Mouse (Mus musculus) heart, embryonic 13.5 days (tissue): ENCODE measurements around the gene Vmn1r142. TPM values are rescaled to one million over a fixed set of nuclear protein-coding genes. Genes with fewer than 3 reads are reported as not detected.
"Not testable (repeated sequence)": the region's sequence is repeated elsewhere in the genome, so short reads cannot be mapped to it uniquely, and the experiment has no call there.

Experiments used
- ATAC-seq: fragments of 200-750 bp; cut with Nextera tagmentation; 2 replicates; pipeline ENCODE4 v1.8.0; 2017; ENCODE audit warnings: moderate TSS enrichment; ENCODE audit not compliant: insufficient number of reproducible peaks, low FRiP score, low TSS enrichment; ENCODE audit errors: extremely low read depth
- H3K27ac ChIP-seq: fragments of 300-500 bp; sonication (generic); replicated peaks from 2 replicates; pipeline ENCODE4 v1.5.1; 2015; ENCODE audit warnings: moderate library complexity, mild to moderate bottlenecking, inconsistent platforms
- H3K27me3 ChIP-seq: fragments of 300-500 bp; sonication (generic); replicated peaks from 2 replicates; pipeline ENCODE4 v1.6.1; 2015; ENCODE audit warnings: mild to moderate bottlenecking, inconsistent platforms
- H3K36me3 ChIP-seq: fragments of 300-500 bp; sonication (generic); 2 replicates; pipeline ENCODE4 v1.6.1; 2015; ENCODE audit warnings: mild to moderate bottlenecking, inconsistent platforms
- H3K4me1 ChIP-seq: fragments of 300-500 bp; sonication (generic); 2 replicates; pipeline ENCODE4 v1.6.1; 2015; ENCODE audit warnings: inconsistent platforms
- H3K4me2 ChIP-seq: fragments of 300-500 bp; sonication (generic); 2 replicates; pipeline ENCODE4 v1.6.1; 2015; ENCODE audit warnings: inconsistent platforms, mild to moderate bottlenecking, moderate library complexity
- H3K4me3 ChIP-seq: fragments of 300-500 bp; sonication (generic); 2 replicates; pipeline ENCODE4 v1.5.1; 2015; ENCODE audit warnings: moderate library complexity, mild to moderate bottlenecking, inconsistent platforms
- H3K9ac ChIP-seq: fragments of 300-500 bp; sonication (generic); 2 replicates; pipeline ENCODE4 v1.6.1; 2015; ENCODE audit warnings: inconsistent platforms, mild to moderate bottlenecking, moderate library complexity
- H3K9me3 ChIP-seq: fragments of 300-500 bp; sonication (generic); 2 replicates; pipeline ENCODE4 v1.6.1; 2016; ENCODE audit warnings: inconsistent platforms
- WGBS: fragments of 180-500 bp; shearing (Covaris S2); methylation state at CpG from one replicate; pipeline ENCODE4 v1.1.7; 2015; ENCODE audit warnings: mixed read lengths; 5-methylcytosine and 5-hydroxymethylcytosine counted together
- polyA plus RNA-seq: library from polyadenylated mRNA; unstranded; fragments of >200 nt; fragmentation: Nextera tagmentation; extraction: Ambion mirVana; gene quantifications from 2 replicates; pipeline ENCODE4 v1.2.1, GENCODE M21; 2015

The Vmn1r142 gene
- polyA plus RNA-seq = not detected in 2 replicates

GRCm38 (mm10) chr7:22163935-22164334, at the start of gene Vmn1r142:
Gene Vmn1r142, minus strand, starts transcription at chr7:22164035.
- H3K9me3 ChIP-seq, H3K27ac ChIP-seq, ATAC-seq, H3K4me1 ChIP-seq, H3K4me3 ChIP-seq, H3K4me2 ChIP-seq, H3K36me3 ChIP-seq, H3K9ac ChIP-seq, H3K27me3 ChIP-seq: not testable (repeated sequence)
- no CpG with 5 or more reads among the region's 3 CpGs for WGBS

DNA sequence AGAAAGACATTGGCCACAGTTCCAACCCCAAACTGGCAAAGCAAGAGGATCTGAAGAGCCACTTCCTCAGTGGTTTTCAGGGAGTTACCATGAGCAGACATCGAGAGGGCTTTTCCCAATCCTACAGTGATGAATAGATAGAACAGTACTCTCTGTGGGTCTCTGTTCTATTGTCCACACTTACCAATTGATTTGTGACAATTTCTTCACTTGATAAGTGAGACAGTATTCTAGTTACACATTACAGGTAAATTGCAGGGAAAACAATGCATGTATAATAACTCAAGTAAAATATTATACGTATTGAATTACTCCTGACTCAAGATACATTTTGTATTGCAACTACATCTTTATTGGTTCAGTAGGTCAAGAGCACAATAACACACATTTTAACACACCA, 37.3 kb upstream of the Vmn1r142 start, which contains the start of gene Gm8653:
Gene Gm8653, minus strand, starts transcription at position 101 of the 400 bp plus-strand sequence.
- H3K4me1 ChIP-seq = not testable (repeated sequence)

GRCm38 (mm10) chr7:22189077-22189476, 25.2 kb upstream of the Vmn1r142 start, which contains the start of gene Vmn1r143:
Gene Vmn1r143, plus strand, starts transcription at chr7:22189377.
- not testable (repeated sequence) for H3K4me2 ChIP-seq, H3K27me3 ChIP-seq, ATAC-seq, H3K36me3 ChIP-seq, H3K4me1 ChIP-seq, H3K4me3 ChIP-seq, H3K27ac ChIP-seq, H3K9ac ChIP-seq, H3K9me3 ChIP-seq
- WGBS = no CpG with 5 or more reads among the region's 3 CpGs

More for the DNA sequence above, 37.3 kb upstream of the Vmn1r142 start, which contains the start of gene Gm8653:
- no CpG with 5 or more reads among the region's 2 CpGs for WGBS
- not testable (repeated sequence) for H3K27ac ChIP-seq, ATAC-seq, H3K4me2 ChIP-seq, H3K27me3 ChIP-seq, H3K9ac ChIP-seq, H3K36me3 ChIP-seq, H3K4me3 ChIP-seq, H3K9me3 ChIP-seq

- not testable (repeated sequence) for H3K9ac ChIP-seq, ATAC-seq, H3K4me3 ChIP-seq, H3K9me3 ChIP-seq, H3K36me3 ChIP-seq, H3K4me1 ChIP-seq, H3K4me2 ChIP-seq, H3K27ac ChIP-seq, H3K27me3 ChIP-seq
- no CpG with 5 or more reads among the region's 5 CpGs for WGBS
These were observed 29.2 kb downstream of the Vmn1r142 start, which contains the start of gene Gm10666 for GRCm38 (mm10) chr7:22134641-22135040. Gene Gm10666, minus strand, starts transcription at chr7:22134741.

GRCm38 (mm10) chr7:22118145-22118544, 45.7 kb downstream of the Vmn1r142 start, which contains the start of gene Gm16451:
Gene Gm16451, minus strand, starts transcription at chr7:22118245.
- not testable (repeated sequence) for H3K9me3 ChIP-seq, H3K27me3 ChIP-seq, H3K4me3 ChIP-seq, H3K4me2 ChIP-seq, H3K36me3 ChIP-seq, H3K9ac ChIP-seq, ATAC-seq, H3K27ac ChIP-seq, H3K4me1 ChIP-seq
- no CpG with 5 or more reads among the region's 2 CpGs for WGBS

Other genes with a start within 250 kb of the Vmn1r142 start
- not detected in 2 replicates for gene Gm5891, start 242.7 kb downstream of the Vmn1r142 start, polyA plus RNA-seq
- not detected in 2 replicates for gene Vmn1r137, start 169.4 kb downstream of the Vmn1r142 start, polyA plus RNA-seq
- gene Vmn1r138, start 135.1 kb downstream of the Vmn1r142 start, polyA plus RNA-seq = not detected in 2 replicates
- gene Gm6176, start 107.7 kb downstream of the Vmn1r142 start, polyA plus RNA-seq = not detected in 2 replicates
- gene Vmn1r139, start 95.0 kb downstream of the Vmn1r142 start, polyA plus RNA-seq = not detected in 2 replicates
- not detected in 2 replicates for gene Gm16451, start 45.8 kb downstream of the Vmn1r142 start, polyA plus RNA-seq
- not detected in 2 replicates for gene Gm10666, start 29.3 kb downstream of the Vmn1r142 start, polyA plus RNA-seq
- not detected in 2 replicates for gene Vmn1r143, start 25.3 kb upstream of the Vmn1r142 start, polyA plus RNA-seq
- gene Gm8653, start 37.2 kb upstream of the Vmn1r142 start, polyA plus RNA-seq = not detected in 2 replicates
- not detected in 2 replicates for gene Gm8453, start 65.4 kb upstream of the Vmn1r142 start, polyA plus RNA-seq
- gene Gm4187, start 165.7 kb upstream of the Vmn1r142 start, polyA plus RNA-seq = not detected in 2 replicates
- gene Gm8660, start 207.0 kb upstream of the Vmn1r142 start, polyA plus RNA-seq = not detected in 2 replicates
- not detected in 2 replicates for gene Vmn1r148, start 249.5 kb upstream of the Vmn1r142 start, polyA plus RNA-seq